Mouse (Mus musculus): ENCODE data around the gene Ptpa. TPM values are rescaled to one million over a fixed set of nuclear protein-coding genes. Genes with fewer than 3 reads are reported as not detected.
"Not testable (repeated sequence)": the region's sequence is repeated elsewhere in the genome, so short reads cannot be mapped to it uniquely, and the experiment has no call there.

Ptpa gene
- polyA plus RNA-seq, 1 experiment from 2014 or later = 138 TPM

- no peaks in the 10 kb centered on the region for H3K27me3 ChIP-seq (ENCODE audit: control insufficient read depth, insufficient read depth, low read length)
- H3K4me1 ChIP-seq (ENCODE audit: control insufficient read depth, insufficient read depth, low read length) = no peaks in the 10 kb centered on the region
- no peak overlapping the region for H3K4me3 ChIP-seq (replicated peaks; ENCODE audit: low read length)
- 0 out of 2 replicates have a peak, but pooled peaks cover 4% of the 10 kb centered on the region for H3K36me3 ChIP-seq (ENCODE audit: control insufficient read depth, insufficient read depth, low read length)
- no peak for ATAC-seq (ENCODE audit: insufficient read depth, low FRiP score)
- no peaks in the 10 kb centered on the region for H3K9me3 ChIP-seq (replicated peaks; ENCODE audit: control insufficient read depth, low read length)
- H3K4me2 ChIP-seq (ENCODE audit: low read depth, low read length) = no peak overlapping the region
- 87% methylated on average over 8 of the region's 8 CpGs for WGBS
- H3K27ac ChIP-seq (ENCODE audit: low read length) = no peak overlapping the region
- H3K9ac ChIP-seq (ENCODE audit: low read length) = no peak overlapping the region
Measured at GRCm38 (mm10) chr2:30408452-30409100, 7.3 kb upstream of the Ptpa start.

GRCm38 (mm10) chr2:30409454-30410176 lies 6.2 kb upstream of the Ptpa start:
- 78% methylated on average over 5 of the region's 5 CpGs for WGBS
- no peak for ATAC-seq (ENCODE audit: insufficient read depth, low FRiP score)

GRCm38 (mm10) chr2:30413038-30413973 lies 2.5 kb upstream of the Ptpa start:
- no peak for ATAC-seq (ENCODE audit: insufficient read depth, low FRiP score)
- no peaks in the 10 kb centered on the region for H3K9me3 ChIP-seq (replicated peaks; ENCODE audit: control insufficient read depth, low read length)
- no peak overlapping the region for H3K9ac ChIP-seq (ENCODE audit: low read length)
- no peak overlapping the region for H3K4me3 ChIP-seq (replicated peaks; ENCODE audit: low read length)
- H3K27ac ChIP-seq (ENCODE audit: low read length) = no peak overlapping the region
- no peaks in the 10 kb centered on the region for H3K27me3 ChIP-seq (ENCODE audit: control insufficient read depth, insufficient read depth, low read length)
- H3K36me3 ChIP-seq (ENCODE audit: control insufficient read depth, insufficient read depth, low read length) = no peaks in the 10 kb centered on the region
- WGBS = 76% methylated on average over 16 of the region's 16 CpGs
- peaks cover 10% of the 10 kb centered on the region for H3K4me1 ChIP-seq (ENCODE audit: control insufficient read depth, insufficient read depth, low read length)
- no peak overlapping the region for H3K4me2 ChIP-seq (ENCODE audit: low read depth, low read length)

More at GRCm38 (mm10) chr2:30409454-30410176, 6.2 kb upstream of the Ptpa start:
- Histone ChIP-seq H3K36me3 (ENCODE audit: control insufficient read depth, insufficient read depth, low read length) (0 out of 2 replicates have a peak, but pooled peaks cover 4% of the 10 kb centered on the region), H3K9me3 (replicated peaks; ENCODE audit: control insufficient read depth, low read length) (no peaks in the 10 kb centered on the region), H3K27ac (ENCODE audit: low read length) (no peak overlapping the region), H3K27me3 (ENCODE audit: control insufficient read depth, insufficient read depth, low read length) (no peaks in the 10 kb centered on the region), H3K4me1 (ENCODE audit: control insufficient read depth, insufficient read depth, low read length) (no peaks in the 10 kb centered on the region), H3K4me2 (ENCODE audit: low read depth, low read length) (no peak overlapping the region), H3K9ac (ENCODE audit: low read length) (no peak overlapping the region), H3K4me3 (replicated peaks; ENCODE audit: low read length) (no peak overlapping the region)

GRCm38 (mm10) chr2:30414101-30414500 lies 1.7 kb upstream of the Ptpa start:
- WGBS = 76% methylated on average over 4 of the region's 4 CpGs
- Histone ChIP-seq H3K9me3 (replicated peaks; ENCODE audit: control insufficient read depth, low read length) (no peaks in the 10 kb centered on the region), H3K27me3 (ENCODE audit: control insufficient read depth, insufficient read depth, low read length) (no peaks in the 10 kb centered on the region), H3K4me1 (ENCODE audit: control insufficient read depth, insufficient read depth, low read length) (peaks cover 18% of the 10 kb centered on the region), H3K4me3 (replicated peaks; ENCODE audit: low read length) (no peak overlapping the region), H3K9ac (ENCODE audit: low read length) (no peak overlapping the region), H3K36me3 (ENCODE audit: control insufficient read depth, insufficient read depth, low read length) (no peaks in the 10 kb centered on the region), H3K4me2 (ENCODE audit: low read depth, low read length) (peak overlapping the region; percentile 66; the same call in 1 of the 2 replicates), H3K27ac (ENCODE audit: low read length) (no peak overlapping the region)
- ATAC-seq (ENCODE audit: insufficient read depth, low FRiP score) = no peak

GRCm38 (mm10) chr2:30414681-30415080 lies 1.2 kb upstream of the Ptpa start:
- H3K4me1 ChIP-seq (ENCODE audit: control insufficient read depth, insufficient read depth, low read length) = peaks cover 21% of the 10 kb centered on the region
- H3K4me3 ChIP-seq (replicated peaks; ENCODE audit: low read length) = peak overlapping the region; percentile 88
- no peak overlapping the region for H3K27ac ChIP-seq (ENCODE audit: low read length)
- no peaks in the 10 kb centered on the region for H3K9me3 ChIP-seq (replicated peaks; ENCODE audit: control insufficient read depth, low read length)
- H3K27me3 ChIP-seq (ENCODE audit: control insufficient read depth, insufficient read depth, low read length) = no peaks in the 10 kb centered on the region
- H3K36me3 ChIP-seq (ENCODE audit: control insufficient read depth, insufficient read depth, low read length) = no peaks in the 10 kb centered on the region
- no peak for ATAC-seq (ENCODE audit: insufficient read depth, low FRiP score)
- H3K4me2 ChIP-seq (ENCODE audit: low read depth, low read length) = peak overlapping the region; percentile 66
- H3K9ac ChIP-seq (ENCODE audit: low read length) = peak overlapping the region; percentile 98
- WGBS = 50% methylated on average over 5 of the region's 5 CpGs

GRCm38 (mm10) chr2:30415157-30415935 lies 493 bp upstream of the Ptpa start, which contains the start of gene Crat:
TSS of gene Crat (minus strand) at chr2:30415813.
- Histone ChIP-seq H3K36me3 (ENCODE audit: control insufficient read depth, insufficient read depth, low read length) (no peaks in the 10 kb centered on the region), H3K9me3 (replicated peaks; ENCODE audit: control insufficient read depth, low read length) (no peaks in the 10 kb centered on the region), H3K4me2 (ENCODE audit: low read depth, low read length) (peak within 1 kb of the TSS; percentile 66), H3K27me3 (ENCODE audit: control insufficient read depth, insufficient read depth, low read length) (no peaks in the 10 kb centered on the region), H3K4me3 (replicated peaks; ENCODE audit: low read length) (peak within 1 kb of the TSS; percentile 88), H3K27ac (ENCODE audit: low read length) (peak within 1 kb of the TSS; percentile 98), H3K4me1 (ENCODE audit: control insufficient read depth, insufficient read depth, low read length) (peaks cover 21% of the 10 kb centered on the region), H3K9ac (ENCODE audit: low read length) (peak within 1 kb of the TSS; percentile 98)
- ATAC-seq (ENCODE audit: insufficient read depth, low FRiP score) = peak; percentile 94
- WGBS = under 1% methylated on average over 54 of the region's 58 CpGs

- Histone ChIP-seq H3K4me3 (replicated peaks; ENCODE audit: low read length) (peak overlapping the region; percentile 88), H3K9me3 (replicated peaks; ENCODE audit: control insufficient read depth, low read length) (no peaks in the 10 kb centered on the region), H3K27ac (ENCODE audit: low read length) (peak overlapping the region; percentile 98), H3K4me2 (ENCODE audit: low read depth, low read length) (peak overlapping the region; percentile 66), H3K36me3 (ENCODE audit: control insufficient read depth, insufficient read depth, low read length) (no peaks in the 10 kb centered on the region), H3K9ac (ENCODE audit: low read length) (peak overlapping the region; percentile 98), H3K4me1 (ENCODE audit: control insufficient read depth, insufficient read depth, low read length) (peaks cover 24% of the 10 kb centered on the region), H3K27me3 (ENCODE audit: control insufficient read depth, insufficient read depth, low read length) (no peaks in the 10 kb centered on the region)
- under 1% methylated on average over 7 of the region's 7 CpGs for WGBS
- ATAC-seq (ENCODE audit: insufficient read depth, low FRiP score) = no peak
Measured at GRCm38 (mm10) chr2:30416649-30416965, 768 bp downstream of the Ptpa start.

- not testable (repeated sequence) for H3K9ac ChIP-seq (ENCODE audit: low read length); ATAC-seq (ENCODE audit: insufficient read depth, low FRiP score); H3K27ac ChIP-seq (ENCODE audit: low read length); H3K27me3 ChIP-seq (ENCODE audit: control insufficient read depth, insufficient read depth, low read length); H3K9me3 ChIP-seq (replicated peaks; ENCODE audit: control insufficient read depth, low read length); H3K36me3 ChIP-seq (ENCODE audit: control insufficient read depth, insufficient read depth, low read length)
- H3K4me2 ChIP-seq (ENCODE audit: low read depth, low read length) = peak overlapping the region; percentile 66
- WGBS = 72% methylated on average over 6 of the region's 6 CpGs
- H3K4me3 ChIP-seq (replicated peaks; ENCODE audit: low read length) = peak overlapping the region; percentile 88
- H3K4me1 ChIP-seq (ENCODE audit: control insufficient read depth, insufficient read depth, low read length) = peaks cover 24% of the 10 kb centered on the region
Measured at GRCm38 (mm10) chr2:30417154-30417553, 1.3 kb downstream of the Ptpa start.
